Mouse (Mus musculus) mature B cell (primary cell): Measurements from ENCODE around the gene Ambra1.

Experiments
- in situ Hi-C: fragments of 300-500 bp; cut with MboI; formaldehyde crosslinking; loops from 2 replicates; pipeline ENCODE4 v1.14.3; 2019

The Ambra1 gene

DNA sequence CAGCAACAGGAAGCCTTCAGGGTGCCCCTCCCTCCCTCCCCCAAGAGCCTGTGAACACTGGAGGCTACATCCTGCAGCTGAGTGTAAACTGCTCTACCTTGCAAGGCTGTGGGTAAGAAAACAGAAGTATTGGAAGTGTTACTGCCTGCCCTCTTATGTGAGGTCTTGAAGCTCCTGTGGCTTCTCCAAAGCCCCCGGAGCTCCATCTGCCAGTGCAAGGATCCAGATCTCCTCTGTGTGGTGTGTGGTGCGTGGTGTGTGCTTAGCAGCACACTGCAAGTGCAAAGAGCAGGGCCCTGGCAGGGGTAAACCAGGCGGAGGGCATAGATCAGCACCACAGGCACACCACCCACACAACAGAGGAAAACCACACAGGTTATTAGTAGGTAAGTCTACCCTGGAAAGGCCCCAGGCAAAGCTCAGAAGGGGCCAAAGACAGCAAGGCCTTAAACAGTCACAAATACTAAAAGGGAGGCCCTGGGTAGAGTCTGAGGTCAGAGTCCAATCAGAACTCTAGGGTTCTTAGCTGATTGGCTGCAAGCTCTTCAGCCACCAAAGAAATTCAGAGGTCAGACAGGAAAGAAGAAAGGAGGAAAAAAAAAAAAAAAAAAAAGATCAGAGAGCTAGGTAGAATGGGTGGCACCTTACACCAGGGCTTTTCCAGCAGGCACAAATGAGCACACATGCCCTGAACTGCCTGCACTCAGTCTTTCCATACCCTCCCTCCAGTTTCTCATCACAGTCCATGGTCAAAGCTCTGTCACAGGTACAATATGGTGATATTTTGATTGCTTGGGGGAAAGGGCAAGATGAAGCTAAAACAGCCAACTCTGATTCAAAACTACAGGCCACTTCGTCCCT lies 232.2 kb downstream of the Ambra1 start:
- in situ Hi-C loops = no loop called here

DNA sequence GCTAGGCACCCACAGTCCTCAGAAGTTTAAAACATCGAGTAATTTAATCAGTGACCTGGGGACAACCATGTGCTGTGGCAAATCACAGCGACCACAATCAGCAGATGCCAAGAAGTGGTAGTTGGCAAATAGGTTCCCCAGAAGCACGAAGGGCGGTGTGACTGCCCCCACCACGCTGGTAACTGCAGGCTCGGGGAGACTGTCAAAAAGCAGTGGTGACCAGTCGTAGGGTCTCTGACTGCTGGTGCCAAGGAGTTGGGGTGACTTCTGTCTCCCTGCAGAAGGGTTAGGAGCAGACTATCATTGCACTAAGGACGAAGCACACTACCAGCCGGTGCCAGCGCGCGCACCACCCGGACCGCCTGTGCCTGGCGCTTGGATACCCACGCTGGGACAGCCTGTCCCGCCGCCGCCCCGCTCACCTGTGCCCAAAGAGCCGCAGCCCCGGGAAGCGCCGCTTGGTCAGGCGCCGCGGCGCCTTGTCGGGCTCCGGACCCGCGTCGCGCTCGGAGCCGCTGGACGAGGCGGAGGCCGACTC lies 233.0 kb downstream of the Ambra1 start:
- in situ Hi-C loops = no loop called here

DNA sequence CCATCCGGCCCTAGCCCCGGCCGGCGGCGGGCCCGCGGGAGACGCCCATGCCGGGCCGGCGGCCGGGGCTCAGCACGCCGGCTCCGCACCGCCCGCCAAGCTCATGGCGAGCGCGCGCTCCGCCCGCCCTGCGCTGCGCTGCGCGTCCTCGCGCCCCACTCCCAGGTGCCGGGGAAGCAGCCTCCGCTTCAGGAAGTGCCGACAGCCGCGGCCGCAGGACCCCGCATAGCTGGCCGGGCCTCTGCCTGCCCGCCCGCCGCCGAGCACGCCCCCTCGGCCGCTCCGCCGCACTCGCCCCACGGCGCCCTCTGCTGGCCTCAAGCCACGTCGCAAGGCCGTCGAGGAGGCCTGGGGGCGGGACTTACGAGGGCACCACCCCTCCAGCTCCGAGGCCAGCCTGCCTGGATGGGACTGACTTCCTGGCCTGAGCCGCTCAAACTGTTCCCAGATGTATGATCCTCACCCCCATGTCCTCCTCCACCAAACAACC lies 233.6 kb downstream of the Ambra1 start:
- in situ Hi-C loops = no loop called here

DNA sequence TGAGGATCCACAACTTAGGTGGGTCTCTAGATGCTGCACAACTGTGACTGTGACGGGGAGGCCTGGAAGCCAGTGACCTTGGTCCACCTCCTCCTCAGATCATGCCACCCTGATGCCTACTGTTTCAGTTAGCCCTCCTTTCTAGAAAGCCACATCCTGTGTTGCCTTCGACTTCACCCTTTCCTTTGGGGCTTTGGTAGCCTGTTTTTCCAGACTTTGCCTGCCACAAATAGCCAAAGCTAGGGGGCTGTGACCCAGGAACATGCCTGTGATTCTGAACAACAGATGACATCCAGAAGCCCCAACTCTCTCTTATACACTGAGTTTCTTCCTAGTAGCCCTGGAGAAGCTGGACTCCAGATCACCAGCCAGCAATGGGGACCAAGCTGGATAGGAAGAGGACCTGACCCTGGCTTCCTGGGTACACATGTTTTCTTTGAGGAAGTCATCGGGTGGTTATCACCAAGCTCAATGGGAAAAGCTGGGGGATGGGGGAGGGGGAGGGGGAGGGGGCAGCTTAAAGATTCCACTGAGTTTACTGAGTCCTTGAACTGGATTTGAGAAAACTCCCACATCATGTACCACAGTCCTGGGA lies 234.8 kb downstream of the Ambra1 start:
- in situ Hi-C loops = no loop called here

DNA sequence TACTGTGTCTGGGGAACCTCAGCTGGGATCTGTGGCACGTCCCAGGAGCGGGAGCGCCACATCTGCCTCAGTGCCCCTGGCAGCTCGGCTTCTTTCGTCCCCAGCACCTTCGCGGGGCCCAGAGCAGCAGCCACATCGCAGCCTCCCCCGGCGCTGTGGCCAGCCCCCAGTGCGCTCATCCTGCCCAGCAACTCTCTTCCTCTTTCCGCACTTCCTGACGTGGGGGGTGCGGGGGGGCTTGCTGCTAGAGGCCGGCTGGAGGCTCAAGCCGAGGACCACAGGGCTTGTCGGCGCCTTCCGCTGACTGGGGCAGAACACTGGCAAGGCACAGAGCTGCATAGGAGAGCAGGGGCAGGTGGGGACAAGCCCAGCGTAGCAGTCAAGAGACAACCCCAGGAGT lies 235.5 kb downstream of the Ambra1 start:
- in situ Hi-C loops = no loop called here

DNA sequence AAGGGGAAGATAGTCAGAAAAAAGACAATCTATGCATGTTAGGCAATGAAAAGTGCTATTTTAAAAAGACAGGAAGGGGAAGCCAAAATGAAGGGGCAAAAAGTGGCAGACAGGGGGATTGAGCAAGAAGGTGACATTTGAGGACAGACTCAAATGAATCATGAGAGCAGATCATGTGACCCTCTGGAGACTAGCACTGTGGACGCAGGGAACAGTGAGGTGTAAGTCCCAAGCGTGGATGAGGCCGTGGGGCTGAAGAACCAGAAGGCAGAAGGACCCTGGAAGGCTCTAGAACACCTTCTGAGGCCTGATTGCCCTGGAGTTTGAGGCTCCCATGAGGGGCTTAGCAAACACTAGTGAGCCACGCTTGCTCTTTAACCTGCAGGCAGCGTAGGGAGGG lies 236.4 kb downstream of the Ambra1 start:
- in situ Hi-C loops = no loop called here

DNA sequence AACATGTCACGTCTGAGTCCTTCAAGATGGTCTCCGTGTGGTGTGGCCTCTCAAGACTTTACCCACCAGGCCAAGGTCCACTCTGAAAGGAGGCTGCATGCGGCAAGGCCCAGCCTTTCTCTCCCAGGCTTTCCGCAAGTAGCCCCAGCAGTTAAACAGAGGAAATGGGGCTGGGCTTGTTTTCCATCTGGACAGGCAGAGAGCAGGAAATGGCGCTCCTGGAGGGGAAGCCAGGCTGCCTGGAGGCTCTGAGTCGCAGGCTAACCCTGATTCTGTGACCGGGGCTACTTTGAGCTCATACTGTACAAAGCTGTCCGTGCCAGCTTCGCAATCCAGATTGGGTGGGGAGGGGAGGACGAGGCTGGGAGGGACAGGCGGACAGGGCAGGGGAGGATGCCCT lies 238.0 kb downstream of the Ambra1 start:
- in situ Hi-C loops = no loop called here
